Mouse (Mus musculus): Measurements from ENCODE around the gene Kcnma1.

Gene Kcnma1

GRCm38 (mm10) chr14:23679378-23679777, 334.9 kb downstream of the Kcnma1 start:
- DNase-seq (ENCODE audit: low spot score): no peak

GRCm38 (mm10) chr14:23666420-23666819, 347.9 kb downstream of the Kcnma1 start:
- DNase-seq (ENCODE audit: low spot score): no peak

GRCm38 (mm10) chr14:23651682-23652081, 362.6 kb downstream of the Kcnma1 start:
- no peak for DNase-seq (ENCODE audit: low spot score)

GRCm38 (mm10) chr14:23650126-23650525, 364.2 kb downstream of the Kcnma1 start:
- no peak for DNase-seq (ENCODE audit: low spot score)

- DNase-seq (ENCODE audit: low spot score): no peak
These were observed 368.8 kb downstream of the Kcnma1 start for GRCm38 (mm10) chr14:23645361-23646063.

- no peak for DNase-seq (ENCODE audit: low spot score)
These were observed 371.1 kb downstream of the Kcnma1 start for GRCm38 (mm10) chr14:23643162-23643561.

GRCm38 (mm10) chr14:23640665-23641064, 373.6 kb downstream of the Kcnma1 start:
- DNase-seq (ENCODE audit: low spot score): no peak

GRCm38 (mm10) chr14:23638078-23638695, 376.1 kb downstream of the Kcnma1 start:
- no peak for DNase-seq (ENCODE audit: low spot score)

- DNase-seq (ENCODE audit: low spot score): no peak
These were observed 378.4 kb downstream of the Kcnma1 start for GRCm38 (mm10) chr14:23635903-23636302.

- DNase-seq (ENCODE audit: low spot score): no peak
These were observed 381.2 kb downstream of the Kcnma1 start for GRCm38 (mm10) chr14:23633011-23633595.

GRCm38 (mm10) chr14:23626925-23627324, 387.4 kb downstream of the Kcnma1 start:
- no peak for DNase-seq (ENCODE audit: low spot score)

- DNase-seq (ENCODE audit: low spot score): no peak
These were observed 388.2 kb downstream of the Kcnma1 start for GRCm38 (mm10) chr14:23626114-23626513.

GRCm38 (mm10) chr14:23625436-23625835, 388.9 kb downstream of the Kcnma1 start:
- no peak for DNase-seq (ENCODE audit: low spot score)

- no peak for DNase-seq (ENCODE audit: low spot score)
These were observed 389.8 kb downstream of the Kcnma1 start for GRCm38 (mm10) chr14:23624455-23624854.

GRCm38 (mm10) chr14:23620685-23621084, 393.6 kb downstream of the Kcnma1 start:
- DNase-seq (ENCODE audit: low spot score): no peak

GRCm38 (mm10) chr14:23618973-23619372, 395.3 kb downstream of the Kcnma1 start:
- DNase-seq (ENCODE audit: low spot score): no peak

- DNase-seq (ENCODE audit: low spot score): no peak
These were observed 396.2 kb downstream of the Kcnma1 start for GRCm38 (mm10) chr14:23618081-23618480.

- DNase-seq (ENCODE audit: low spot score): no peak
These were observed 404.2 kb downstream of the Kcnma1 start for GRCm38 (mm10) chr14:23610054-23610453.

GRCm38 (mm10) chr14:23605740-23606139, 408.6 kb downstream of the Kcnma1 start:
- DNase-seq (ENCODE audit: low spot score): peak; percentile 56

- no peak for DNase-seq (ENCODE audit: low spot score)
These were observed 411.4 kb downstream of the Kcnma1 start for GRCm38 (mm10) chr14:23602937-23603336.

GRCm38 (mm10) chr14:23602054-23602453, 412.2 kb downstream of the Kcnma1 start:
- no peak for DNase-seq (ENCODE audit: low spot score)

- DNase-seq (ENCODE audit: low spot score): no peak
These were observed 419.7 kb downstream of the Kcnma1 start for GRCm38 (mm10) chr14:23594629-23595028.

- DNase-seq (ENCODE audit: low spot score): no peak
These were observed 421.4 kb downstream of the Kcnma1 start for GRCm38 (mm10) chr14:23592826-23593447.
